Comparison of ENCODE assay signal across 16 mouse cellular contexts in the genomic region with DNA sequence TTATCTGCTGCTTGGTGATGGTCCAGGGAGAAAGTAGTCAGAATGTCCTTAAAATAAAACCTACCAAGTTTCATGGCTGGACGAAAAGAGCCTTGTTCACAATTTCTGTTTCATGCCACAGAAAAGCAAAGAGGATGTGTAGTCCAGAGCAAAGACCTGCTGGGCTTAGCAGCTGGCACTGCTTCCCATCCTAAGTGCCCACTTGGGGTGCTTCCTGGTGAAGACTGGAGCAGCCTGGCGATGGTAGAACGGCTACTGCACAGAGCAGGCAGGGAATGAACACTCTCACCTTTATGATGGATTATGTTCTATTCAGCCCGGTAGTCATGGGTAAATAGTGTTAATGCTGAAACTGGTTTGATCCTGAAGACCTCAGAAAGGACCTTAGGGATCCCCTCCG. TPM values are rescaled to one million over a fixed set of nuclear protein-coding genes. Genes with fewer than 3 reads are reported as not detected.
"Had no signal": no experiment of that assay in that cellular context is flagged by ENCODE, and none has a peak within 500 bp of the region (broad histone marks: within the 10 kb centered on the region; RNA-seq: fewer than 3 reads in every experiment).

No protein-coding gene starts in this region.

- H3K4me3 ChIP-seq: limb, embryonic 15.5 days; liver, embryonic 12.5 days; megakaryocyte, embryonic 14.5 days; midbrain, embryonic 13.5 days; midbrain, embryonic 15.5 days; neural tube, embryonic 12.5 days had no signal

- H3K9me3 ChIP-seq: limb, embryonic 15.5 days; liver, embryonic 12.5 days; midbrain, embryonic 13.5 days; midbrain, embryonic 15.5 days; neural tube, embryonic 12.5 days had no signal

- H3K4me1 ChIP-seq: liver, embryonic 12.5 days; megakaryocyte, embryonic 14.5 days; neural tube, embryonic 12.5 days had no signal

- DNase-seq: lung, embryonic 14.5 days; right cerebral cortex, postnatal 14 days; thymus, adult 18-20 months; thymus, postnatal 14 days; thymus, postnatal 36 days had no signal

- ATAC-seq: liver, embryonic 12.5 days; midbrain, embryonic 13.5 days; midbrain, embryonic 15.5 days had no signal

- H3K27ac ChIP-seq: limb, embryonic 15.5 days; liver, embryonic 12.5 days; liver, embryonic 14.5 days; macrophage; midbrain, embryonic 13.5 days; midbrain, embryonic 15.5 days; neural tube, embryonic 12.5 days had no signal

- H3K27me3 ChIP-seq: limb, embryonic 15.5 days; midbrain, embryonic 13.5 days; midbrain, embryonic 15.5 days; neural tube, embryonic 12.5 days had no signal

- H3K9ac ChIP-seq: limb, embryonic 15.5 days; liver, embryonic 12.5 days; liver, embryonic 14.5 days; lung, embryonic 14.5 days; midbrain, embryonic 13.5 days; midbrain, embryonic 15.5 days; neural tube, embryonic 12.5 days had no signal

- H3K4me2 ChIP-seq: limb, embryonic 15.5 days; liver, embryonic 12.5 days; lung, embryonic 14.5 days; midbrain, embryonic 11.5 days; midbrain, embryonic 13.5 days; midbrain, embryonic 15.5 days; neural tube, embryonic 12.5 days had no signal

- H3K36me3 ChIP-seq: limb, embryonic 15.5 days; liver, embryonic 12.5 days; midbrain, embryonic 13.5 days; midbrain, embryonic 15.5 days; neural tube, embryonic 12.5 days had no signal

RNA-seq across cellular contexts. Expression of gene Tcte2, which starts 27.7 kb away (rescaled TPM):
- total RNA-seq: monocyte, adult 5-6 weeks; neutrophil, adult 5-6 weeks had no signal
- polyA plus RNA-seq: macrophage had no signal
